Mouse (Mus musculus) heart, embryonic 10.5 days (tissue): ENCODE results near the gene Zfp938. TPM values are rescaled to one million over a fixed set of nuclear protein-coding genes. Genes with fewer than 3 reads are reported as not detected.

Experiments used
- DNase-seq: peaks from one replicate; pipeline ENCODE4 v3.0.0-alpha.2; 2017; ENCODE audit warnings: low spot score
- H3K27ac ChIP-seq: fragments of 300-500 bp; sonication (generic); 2 replicates; pipeline ENCODE4 v1.5.1; 2016; ENCODE audit warnings: mild to moderate bottlenecking
- H3K27me3 ChIP-seq: fragments of 300-500 bp; sonication (generic); 2 replicates; pipeline ENCODE4 v1.6.1; 2016; ENCODE audit warnings: mild to moderate bottlenecking; ENCODE audit not compliant: poor library complexity, insufficient read depth, severe bottlenecking
- H3K36me3 ChIP-seq: fragments of 300-500 bp; sonication (generic); 2 replicates; pipeline ENCODE4 v1.6.1; 2016; ENCODE audit warnings: mild to moderate bottlenecking, moderate library complexity
- H3K4me1 ChIP-seq: fragments of 300-500 bp; sonication (generic); 2 replicates; pipeline ENCODE4 v1.6.1; 2016; ENCODE audit warnings: mild to moderate bottlenecking
- H3K4me3 ChIP-seq: fragments of 300-500 bp; sonication (generic); 2 replicates; pipeline ENCODE4 v1.5.1; 2016; ENCODE audit warnings: mild to moderate bottlenecking, moderate library complexity
- H3K9me3 ChIP-seq: fragments of 300-500 bp; sonication (generic); 2 replicates; pipeline ENCODE4 v1.6.1; 2016; ENCODE audit warnings: mild to moderate bottlenecking, moderate library complexity
- WGBS: fragments of 180-500 bp; shearing (Covaris S2); methylation state at CpG from one replicate; pipeline ENCODE4 v1.1.7; 2016; 5-methylcytosine and 5-hydroxymethylcytosine counted together
- polyA plus RNA-seq: library from polyadenylated mRNA; unstranded; fragments of >200 nt; fragmentation: Nextera tagmentation; extraction: Ambion mirVana; gene quantifications from 2 replicates; pipeline ENCODE4 v1.2.1, GENCODE M21; 2016

The Zfp938 gene
- 11.7 and 13.7 TPM in 2 replicates for polyA plus RNA-seq

- Histone ChIP-seq H3K27ac (peak within 1 kb of the TSS; percentile 93), H3K36me3 (peaks cover 18% of the 10 kb centered on the region), H3K4me3 (peak within 1 kb of the TSS; percentile 84), H3K9me3 (peaks cover 7% of the 10 kb centered on the region), H3K4me1 (peaks cover 7% of the 10 kb centered on the region; the same call in 1 of the 2 replicates), H3K27me3 (no peaks in the 10 kb centered on the region)
- 5% methylated on average over 27 of the region's 27 CpGs for WGBS
- DNase-seq = peak; percentile 91
Measured at GRCm38 (mm10) chr10:82240742-82241400, at the start of gene Zfp938. TSS of gene Zfp938 (minus strand) at chr10:82241280.

GRCm38 (mm10) chr10:82257331-82257730, 16.3 kb upstream of the Zfp938 start:
- no peak for DNase-seq
- Histone ChIP-seq H3K4me1 (no peaks in the 10 kb centered on the region), H3K27ac (no peak overlapping the region), H3K9me3 (peaks cover 6% of the 10 kb centered on the region; the same call in 1 of the 2 replicates), H3K36me3 (no peaks in the 10 kb centered on the region), H3K4me3 (no peak overlapping the region), H3K27me3 (no peaks in the 10 kb centered on the region)
- WGBS = 71% methylated on average over 2 of the region's 2 CpGs

DNA sequence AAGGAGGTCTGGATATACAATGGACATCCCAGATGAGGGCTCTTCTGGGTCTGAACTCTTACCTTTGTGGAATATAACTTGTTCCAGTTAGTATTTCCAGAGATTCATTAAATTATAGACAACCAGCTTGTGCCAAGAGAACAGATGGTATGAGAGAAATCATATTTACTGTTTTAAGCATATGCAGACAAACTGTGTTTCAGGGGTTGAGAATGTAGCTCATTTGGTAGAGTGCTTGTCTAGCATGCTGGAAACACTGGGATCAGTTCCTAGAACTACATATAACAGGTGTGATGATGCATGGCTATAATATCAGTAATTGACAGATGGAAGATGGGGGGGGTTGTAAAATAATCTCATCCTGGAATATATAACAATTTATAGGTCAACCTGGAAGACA, 3.9 kb upstream of the Zfp938 start:
- no peaks in the 10 kb centered on the region for H3K9me3 ChIP-seq
- no peak overlapping the region for H3K27ac ChIP-seq
- H3K4me3 ChIP-seq = no peak overlapping the region
- no peaks in the 10 kb centered on the region for H3K36me3 ChIP-seq
- DNase-seq = no peak
- no peaks in the 10 kb centered on the region for H3K27me3 ChIP-seq
- peaks cover 7% of the 10 kb centered on the region; the same call in 1 of the 2 replicates for H3K4me1 ChIP-seq

DNA sequence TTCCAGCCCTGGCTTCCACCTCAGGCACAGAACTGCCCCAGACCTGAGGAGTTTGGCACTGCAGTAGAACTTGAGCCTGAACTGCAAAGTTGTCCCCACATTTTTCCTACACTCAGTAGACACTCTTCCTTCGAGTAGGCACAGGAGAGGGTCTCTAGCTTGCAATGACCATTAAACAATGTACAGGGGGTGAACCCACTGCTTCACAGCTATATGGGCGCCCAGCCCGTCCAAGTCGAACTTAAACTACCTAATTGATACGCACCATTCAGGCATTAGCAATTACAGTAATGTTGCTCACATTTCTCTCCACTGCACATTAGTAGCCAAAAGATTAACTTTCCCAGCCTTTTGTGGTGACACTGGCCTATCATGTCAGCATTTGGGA, 315 bp upstream of the Zfp938 start:
- Histone ChIP-seq H3K4me3 (peak overlapping the region; percentile 84), H3K9me3 (peaks cover 6% of the 10 kb centered on the region), H3K4me1 (peaks cover 7% of the 10 kb centered on the region; the same call in 1 of the 2 replicates), H3K27ac (peak overlapping the region; percentile 93; the same call in 1 of the 2 replicates), H3K27me3 (no peaks in the 10 kb centered on the region), H3K36me3 (peaks cover 14% of the 10 kb centered on the region)
- no peak for DNase-seq
- WGBS = 64% methylated on average over 5 of the region's 5 CpGs

DNA sequence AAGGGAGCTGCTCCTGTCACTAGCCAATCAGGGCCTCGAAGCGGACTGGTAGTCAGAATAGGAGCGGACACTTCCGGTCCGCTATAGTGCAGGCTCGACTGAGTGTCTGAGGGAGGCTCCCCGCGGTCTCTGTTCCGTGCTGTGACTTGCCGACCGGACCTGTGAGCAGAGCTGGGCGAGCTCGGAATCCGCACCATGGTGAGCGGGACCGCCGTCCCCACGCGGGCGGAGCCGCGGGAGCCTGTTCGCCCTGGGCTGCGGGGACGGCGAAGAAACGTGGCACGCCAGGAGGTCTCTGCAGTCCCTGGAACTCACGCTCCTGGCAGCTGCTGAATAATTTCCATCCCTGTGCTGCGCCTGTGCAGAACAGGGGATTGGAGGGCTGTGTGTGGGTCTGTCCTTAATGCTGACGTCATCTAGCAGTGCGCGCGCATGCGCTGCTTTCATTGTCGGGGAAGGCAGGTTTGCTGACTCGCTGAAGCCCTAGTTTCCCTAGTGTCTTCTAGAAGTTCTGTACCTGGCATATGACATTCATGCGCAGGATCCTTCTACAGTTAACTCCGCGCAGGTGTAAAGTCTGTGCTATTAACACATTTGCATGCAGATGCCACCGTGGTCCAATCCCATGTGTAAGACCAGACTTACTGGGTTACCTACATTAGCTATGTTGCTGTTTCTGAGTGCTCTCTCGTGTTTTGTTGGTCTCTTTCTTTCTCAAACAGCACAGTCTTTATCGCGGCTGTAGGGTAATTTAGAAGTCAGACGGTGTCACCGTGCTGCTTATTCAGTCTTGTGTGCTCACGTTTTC, 62.6 kb downstream of the Zfp938 start:
- peak; percentile 93 for DNase-seq
- 6% methylated on average over 47 of the region's 47 CpGs for WGBS
- H3K27ac ChIP-seq = peak overlapping the region; percentile 95
- peaks cover 3% of the 10 kb centered on the region; the same call in 1 of the 2 replicates for H3K4me1 ChIP-seq
- no peaks in the 10 kb centered on the region for H3K36me3 ChIP-seq
- peak overlapping the region; percentile 79 for H3K4me3 ChIP-seq
- H3K9me3 ChIP-seq = 0 out of 2 replicates have a peak, but pooled peaks cover 3% of the 10 kb centered on the region
- no peaks in the 10 kb centered on the region for H3K27me3 ChIP-seq

Other genes with a start within 250 kb of the Zfp938 start
- 11.5 and 13.4 TPM in 2 replicates for gene Zfp873, start 193.2 kb downstream of the Zfp938 start, polyA plus RNA-seq
- 3.1 and 3.5 TPM in 2 replicates for gene BC024063, start 157.9 kb downstream of the Zfp938 start, polyA plus RNA-seq
- gene AU041133, start 113.3 kb downstream of the Zfp938 start, polyA plus RNA-seq = 3.7 and 4.2 TPM in 2 replicates
- gene 4932415D10Rik, start 75.3 kb upstream of the Zfp938 start, polyA plus RNA-seq = 0.03 TPM in 1 of 2 replicates, not detected in the other
- 8.2 and 9.0 TPM in 2 replicates for gene Gm4924, start 113.0 kb upstream of the Zfp938 start, polyA plus RNA-seq